In genomic region chr17:4179271-4179670, GRCm38 (mm10) we compare ENCODE assay signal across 14 mouse cellular contexts.
"Had no signal": no experiment of that assay in that cellular context is flagged by ENCODE, and none has a peak within 500 bp of the region (broad histone marks: within the 10 kb centered on the region; RNA-seq: fewer than 3 reads in every experiment).

No protein-coding gene starts in this region.

- DNase-seq: kidney, postnatal 14 days; kidney, postnatal 4 days; left cerebral cortex, postnatal 4 days; liver, postnatal 0 days; lung, embryonic 14.5 days; retina, postnatal 1 day; thymus, adult 2 months; thymus, postnatal 14 days had no signal

- H3K27me3 ChIP-seq: limb, embryonic 12.5 days; limb, embryonic 15.5 days; midbrain, embryonic 12.5 days; midbrain, embryonic 15.5 days; neural tube, embryonic 12.5 days had no signal

- ATAC-seq: liver, postnatal 0 days; lung, postnatal 0 days; midbrain, embryonic 15.5 days had no signal
